Mouse (Mus musculus) E14TG2a.4 (cell line): ENCODE results near the gene Hspbp1.

Experiments used
- H3K27me3 ChIP-seq: 2 replicates; pipeline ENCODE4 v1.6.1; 2014; ENCODE audit warnings: low read length, control low read depth; ENCODE audit not compliant: insufficient read depth
- H3K36me3 ChIP-seq: 2 replicates; pipeline ENCODE4 v1.6.1; 2014; ENCODE audit warnings: low read length, control low read depth; ENCODE audit not compliant: insufficient read depth
- H3K4me1 ChIP-seq: replicated peaks from 2 replicates; pipeline ENCODE4 v1.6.1; 2014; ENCODE audit warnings: low read depth, low read length, control low read depth
- H3K4me3 ChIP-seq: replicated peaks from 2 replicates; pipeline ENCODE4 v1.5.1; 2014; ENCODE audit warnings: mild to moderate bottlenecking, low read length
- H3K9me3 ChIP-seq: 2 replicates; pipeline ENCODE4 v1.6.1; 2014; ENCODE audit warnings: low read length, control low read depth
- CTCF ChIP-seq: conservative IDR thresholded peaks from 2 replicates; pipeline ENCODE4 v1.5.1; 2014; ENCODE audit warnings: low read length
- NANOG ChIP-seq: IDR thresholded peaks from 2 replicates; pipeline ENCODE4 v1.6.1; 2014; ENCODE audit warnings: borderline replicate concordance, low read length, mixed read lengths
- POU5F1 ChIP-seq: IDR thresholded peaks from 2 replicates; pipeline ENCODE4 v1.6.1; 2014; ENCODE audit warnings: low read length, borderline replicate concordance

Gene Hspbp1

DNA sequence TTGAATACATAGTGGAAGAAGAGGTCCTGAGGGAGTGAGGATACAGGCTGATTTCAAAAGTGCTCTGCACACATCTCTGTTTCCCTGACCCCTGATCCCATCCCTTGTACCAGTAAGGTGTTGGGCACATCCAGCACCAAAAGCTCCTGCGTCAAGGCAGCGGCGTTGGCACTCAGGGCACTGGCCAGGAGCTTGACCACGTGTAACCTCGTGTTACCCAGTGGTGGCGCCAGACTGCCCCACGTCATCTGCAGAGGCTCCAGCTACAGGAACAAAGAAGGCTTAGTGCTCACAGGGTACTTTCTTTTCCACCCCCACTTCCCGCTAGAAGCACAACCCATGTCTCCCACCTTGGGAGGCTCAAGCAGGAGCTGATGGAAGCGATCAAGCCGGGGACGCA lies 43.7 kb downstream of the Hspbp1 start:
- TF ChIP-seq NANOG (no peak), CTCF (no peak), POU5F1 (no peak)
- H3K4me3 ChIP-seq = no peak overlapping the region

DNA sequence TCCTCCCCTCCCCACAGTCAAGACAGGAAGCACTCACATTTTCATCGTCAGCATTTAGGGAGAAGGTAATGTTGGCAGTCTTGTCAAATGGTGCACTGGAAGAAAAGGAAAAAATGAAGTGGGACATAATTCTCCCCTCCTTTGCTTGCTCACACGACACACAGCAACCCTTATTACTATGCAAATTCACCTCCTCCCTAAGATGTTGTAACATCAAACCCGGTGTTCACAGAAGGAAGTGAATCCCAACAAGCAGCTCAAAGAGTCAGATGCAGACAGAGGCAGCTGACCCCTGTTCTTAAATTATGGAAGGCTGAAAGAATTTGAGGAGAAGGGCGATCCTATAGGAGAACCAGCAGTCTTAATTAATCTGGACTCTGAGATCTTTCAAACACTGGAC lies 48.7 kb downstream of the Hspbp1 start:
- no peaks in the 10 kb centered on the region for H3K27me3 ChIP-seq
- H3K4me3 ChIP-seq = no peak overlapping the region
- no peak for TF ChIP-seq CTCF
- TF ChIP-seq NANOG = no peak
- TF ChIP-seq POU5F1 = no peak
- H3K4me1 ChIP-seq = peaks cover 6% of the 10 kb centered on the region; the same call in 1 of the 2 replicates
- H3K36me3 ChIP-seq = peaks cover 96% of the 10 kb centered on the region
- no peaks in the 10 kb centered on the region for H3K9me3 ChIP-seq

More for the DNA sequence above, 43.7 kb downstream of the Hspbp1 start:
- H3K9me3 ChIP-seq = no peaks in the 10 kb centered on the region
- H3K27me3 ChIP-seq = no peaks in the 10 kb centered on the region
- H3K4me1 ChIP-seq = 0 out of 2 replicates have a peak, but pooled peaks cover 2% of the 10 kb centered on the region
- peaks cover 98% of the 10 kb centered on the region for H3K36me3 ChIP-seq

DNA sequence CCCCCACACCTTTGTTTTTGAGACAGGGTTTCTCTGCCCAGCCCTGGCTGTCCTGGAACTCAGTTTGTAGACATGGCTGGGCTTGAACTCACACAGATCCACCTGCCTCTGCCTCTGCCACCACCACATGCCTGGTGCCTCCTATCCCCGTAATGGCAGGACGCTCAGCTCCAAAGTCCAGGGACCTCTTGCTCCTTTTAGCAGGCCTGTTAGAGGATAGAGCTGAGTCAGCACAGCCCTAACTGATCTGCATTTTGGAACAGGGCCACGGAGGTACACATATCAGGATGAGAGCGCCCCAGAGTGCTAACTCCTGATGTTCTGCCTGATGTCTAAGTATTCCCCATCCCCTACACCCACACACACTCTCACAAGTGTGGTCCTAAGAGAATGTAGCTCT lies 53.8 kb downstream of the Hspbp1 start, which contains the start of gene Tmem86b:
TSS of gene Tmem86b (minus strand) at position 392 of the 400 bp plus-strand sequence.
- peaks cover 6% of the 10 kb centered on the region; the same call in 1 of the 2 replicates for H3K4me1 ChIP-seq
- H3K4me3 ChIP-seq = no peak within 1 kb of the TSS
- no peaks in the 10 kb centered on the region for H3K27me3 ChIP-seq
- peaks cover 81% of the 10 kb centered on the region for H3K36me3 ChIP-seq
- no peak for TF ChIP-seq POU5F1
- TF ChIP-seq NANOG = no peak
- no peak for TF ChIP-seq CTCF
- no peaks in the 10 kb centered on the region for H3K9me3 ChIP-seq

DNA sequence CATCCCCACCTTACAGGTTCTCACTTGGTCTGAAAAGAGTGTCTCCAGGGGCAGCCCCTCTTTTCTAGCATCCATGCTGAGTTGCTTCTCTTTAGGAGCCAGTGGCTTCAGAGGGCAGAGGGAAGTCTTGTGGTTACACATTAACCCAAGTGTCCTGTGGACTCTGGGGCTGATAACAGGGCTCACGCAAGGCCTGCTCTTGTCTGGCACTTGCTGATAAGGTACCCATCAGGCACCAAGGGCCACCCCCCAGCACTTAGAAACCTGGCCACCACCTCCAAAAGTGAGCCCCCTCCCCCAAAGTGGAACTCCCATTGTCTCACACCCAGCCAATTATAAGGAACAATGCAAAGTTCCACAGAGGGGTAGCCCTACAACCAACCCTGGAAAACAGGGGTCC lies 54.7 kb downstream of the Hspbp1 start:
- H3K4me1 ChIP-seq = 0 out of 2 replicates have a peak, but pooled peaks cover 3% of the 10 kb centered on the region
- peaks cover 74% of the 10 kb centered on the region for H3K36me3 ChIP-seq
- no peak for TF ChIP-seq POU5F1
- no peaks in the 10 kb centered on the region for H3K9me3 ChIP-seq
- H3K4me3 ChIP-seq = no peak overlapping the region
- H3K27me3 ChIP-seq = no peaks in the 10 kb centered on the region

DNA sequence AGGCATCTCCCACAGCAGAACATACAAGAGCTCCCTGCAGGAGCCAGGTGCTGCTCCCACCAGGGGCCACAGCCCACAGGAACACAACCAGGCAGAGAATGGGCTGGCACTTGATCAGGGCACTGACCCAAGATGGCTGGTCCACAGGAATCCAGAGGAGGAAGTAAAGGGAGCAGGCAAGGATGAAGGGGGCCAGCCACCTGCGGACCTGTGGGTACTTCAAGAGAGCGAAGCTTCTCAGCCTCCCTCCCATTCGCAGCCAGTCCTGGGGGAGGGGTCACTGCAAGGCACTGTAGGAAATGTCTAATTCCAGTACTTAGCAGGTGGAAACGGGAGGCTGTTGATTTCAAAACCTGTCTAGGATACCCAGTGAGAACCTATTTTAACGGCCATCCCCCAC lies 55.3 kb downstream of the Hspbp1 start:
- peaks cover 68% of the 10 kb centered on the region for H3K36me3 ChIP-seq
- TF ChIP-seq POU5F1 = no peak
- TF ChIP-seq NANOG = no peak
- no peak for TF ChIP-seq CTCF
- no peaks in the 10 kb centered on the region for H3K9me3 ChIP-seq
- 0 out of 2 replicates have a peak, but pooled peaks cover 3% of the 10 kb centered on the region for H3K4me1 ChIP-seq
- H3K27me3 ChIP-seq = no peaks in the 10 kb centered on the region
- H3K4me3 ChIP-seq = no peak overlapping the region

DNA sequence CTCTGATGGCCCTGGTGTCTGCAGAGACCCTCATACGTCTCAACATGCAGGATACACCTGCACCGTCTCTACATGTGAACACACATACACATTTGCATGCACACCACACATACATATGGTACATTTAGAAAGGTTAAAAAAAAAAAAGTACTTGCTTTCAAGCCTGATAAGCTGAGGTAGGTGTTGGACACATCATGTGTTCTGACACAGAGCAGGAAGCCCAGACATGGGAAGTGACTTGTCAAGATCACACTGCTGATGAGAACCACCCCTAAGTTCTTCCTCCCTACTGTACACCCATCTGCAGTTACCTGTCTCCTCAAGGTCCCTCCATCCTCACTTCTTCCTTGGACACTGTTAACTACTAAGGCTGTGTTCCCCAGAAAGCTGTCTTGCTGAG lies 58.9 kb downstream of the Hspbp1 start:
- Histone ChIP-seq H3K4me1 (0 out of 2 replicates have a peak, but pooled peaks cover under 1% of the 10 kb centered on the region), H3K27me3 (no peaks in the 10 kb centered on the region), H3K9me3 (no peaks in the 10 kb centered on the region), H3K4me3 (no peak overlapping the region), H3K36me3 (peaks cover 33% of the 10 kb centered on the region)
- no peak for TF ChIP-seq NANOG

DNA sequence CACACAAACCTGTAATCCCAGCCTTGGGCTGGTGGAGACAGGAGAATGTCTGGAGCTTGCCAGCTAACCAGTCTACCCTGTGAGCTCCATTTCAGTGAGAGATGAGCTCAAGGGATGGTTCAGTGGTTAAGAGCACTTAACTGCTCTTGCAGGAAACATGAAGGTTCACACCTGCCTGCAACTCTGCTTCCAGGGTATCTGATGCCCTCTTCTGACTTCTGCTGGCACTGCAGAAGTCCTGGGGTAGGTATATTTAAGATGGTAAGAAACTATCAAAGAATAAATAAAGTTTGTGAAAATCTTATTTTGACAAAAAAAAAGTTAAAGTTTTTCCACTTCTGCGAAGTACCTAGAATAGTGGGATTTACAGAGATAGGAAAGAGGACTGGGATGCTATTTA lies 60.5 kb downstream of the Hspbp1 start:
- Histone ChIP-seq H3K4me1 (no peaks in the 10 kb centered on the region), H3K36me3 (peaks cover 17% of the 10 kb centered on the region), H3K4me3 (no peak overlapping the region), H3K27me3 (no peaks in the 10 kb centered on the region), H3K9me3 (no peaks in the 10 kb centered on the region)
- TF ChIP-seq NANOG (no peak), POU5F1 (no peak), CTCF (peak; percentile 20; the same call in 1 of the 2 replicates)

DNA sequence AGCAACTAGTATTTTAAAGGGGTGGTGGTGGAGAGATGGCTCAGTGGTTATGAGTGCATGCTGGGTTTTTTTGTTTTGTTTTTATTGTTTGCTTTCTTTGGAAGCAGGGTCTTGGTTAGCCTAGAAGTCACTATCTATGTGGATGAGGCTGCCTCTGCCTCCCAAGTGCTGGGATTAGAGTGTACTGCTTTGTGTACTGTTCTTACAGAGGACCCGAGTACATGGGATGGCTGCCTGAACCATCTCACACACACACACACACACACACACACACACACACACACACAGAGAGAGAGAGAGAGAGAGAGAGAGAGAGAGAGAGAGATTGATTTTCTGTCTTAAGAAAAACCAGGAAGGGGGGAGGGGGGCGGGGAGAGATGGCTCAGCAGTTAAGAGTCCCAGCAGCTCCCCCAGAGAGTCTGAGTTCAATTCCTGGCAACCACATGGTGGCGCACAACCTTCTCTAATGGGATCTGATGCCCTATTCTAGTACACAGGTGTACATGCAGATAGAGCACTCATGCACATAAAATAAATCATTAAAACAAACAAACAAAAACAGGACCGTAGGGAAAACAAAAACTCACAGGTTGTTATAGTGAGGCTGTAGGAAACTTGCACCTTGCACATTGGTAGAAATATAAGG lies 61.2 kb downstream of the Hspbp1 start:
- peaks cover 10% of the 10 kb centered on the region for H3K36me3 ChIP-seq
- no peaks in the 10 kb centered on the region for H3K27me3 ChIP-seq
- TF ChIP-seq POU5F1 = no peak
- no peak for TF ChIP-seq NANOG
- TF ChIP-seq CTCF = peak; percentile 41
- H3K4me3 ChIP-seq = no peak overlapping the region
- H3K4me1 ChIP-seq = no peaks in the 10 kb centered on the region
- H3K9me3 ChIP-seq = no peaks in the 10 kb centered on the region

DNA sequence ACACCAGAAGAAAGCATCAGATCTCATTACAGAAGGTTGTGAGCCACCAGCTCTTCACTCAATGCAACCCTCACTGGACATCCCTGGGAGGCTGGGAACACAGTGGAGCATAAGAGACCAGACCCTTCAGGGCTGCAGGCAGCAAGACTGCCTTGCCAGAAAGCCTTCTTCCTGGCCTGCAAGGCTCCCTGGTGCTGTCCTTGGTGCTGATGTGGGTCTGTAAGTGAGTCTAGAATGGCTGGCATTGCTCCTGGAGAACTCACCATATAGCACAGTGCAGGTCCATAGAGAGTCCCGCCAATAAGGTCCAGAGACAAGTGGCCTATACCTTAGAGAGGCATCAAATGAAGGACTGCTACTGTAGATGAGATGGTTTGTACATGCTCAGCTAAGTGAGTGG lies 64.9 kb downstream of the Hspbp1 start:
- no peaks in the 10 kb centered on the region for H3K9me3 ChIP-seq
- no peak overlapping the region for H3K4me3 ChIP-seq
- TF ChIP-seq POU5F1 (no peak), NANOG (no peak), CTCF (no peak)
- no peaks in the 10 kb centered on the region for H3K27me3 ChIP-seq
- H3K36me3 ChIP-seq = no peaks in the 10 kb centered on the region
- H3K4me1 ChIP-seq = no peaks in the 10 kb centered on the region
